Mouse (Mus musculus) megakaryocyte, embryonic 14.5 days (primary cell): ENCODE measurements around the gene 1700013G24Rik. TPM values are rescaled to one million over a fixed set of nuclear protein-coding genes. Genes with fewer than 3 reads are reported as not detected.

Experiments used
- H3K27me3 ChIP-seq: replicated peaks from 2 replicates; pipeline ENCODE3; 2012; ENCODE audit warnings: inconsistent platforms
- H3K36me3 ChIP-seq: replicated peaks from 2 replicates; pipeline ENCODE3; 2012; ENCODE audit warnings: low read length, inconsistent platforms, mixed read lengths
- H3K4me1 ChIP-seq: 2 replicates; pipeline ENCODE4 v1.6.1; 2012; ENCODE audit warnings: inconsistent platforms
- H3K4me3 ChIP-seq: replicated peaks from 2 replicates; pipeline ENCODE3; 2012; ENCODE audit warnings: moderate library complexity, mild to moderate bottlenecking, inconsistent platforms
- H3K9me3 ChIP-seq: 2 replicates; pipeline ENCODE4 v1.6.1; 2012; ENCODE audit warnings: inconsistent platforms
- FLI1 ChIP-seq: IDR thresholded peaks from 2 replicates; pipeline ENCODE4 v1.6.1; 2012; ENCODE audit warnings: low read length, inconsistent platforms, mixed read lengths
- GATA1 ChIP-seq: IDR thresholded peaks from 3 replicates; pipeline ENCODE4 v1.6.1; 2012; ENCODE audit warnings: mixed read lengths, low read length, inconsistent platforms, borderline replicate concordance
- polyA plus RNA-seq: library from polyadenylated mRNA; stranded (reverse); fragments of >175 nt; gene quantifications from 2 replicates; pipeline ENCODE4 v1.2.3, GENCODE M21; 2012; ENCODE audit warnings: low replicate concordance; ENCODE audit not compliant: insufficient read depth

Gene 1700013G24Rik
- polyA plus RNA-seq, 1 experiment, result not detected

DNA sequence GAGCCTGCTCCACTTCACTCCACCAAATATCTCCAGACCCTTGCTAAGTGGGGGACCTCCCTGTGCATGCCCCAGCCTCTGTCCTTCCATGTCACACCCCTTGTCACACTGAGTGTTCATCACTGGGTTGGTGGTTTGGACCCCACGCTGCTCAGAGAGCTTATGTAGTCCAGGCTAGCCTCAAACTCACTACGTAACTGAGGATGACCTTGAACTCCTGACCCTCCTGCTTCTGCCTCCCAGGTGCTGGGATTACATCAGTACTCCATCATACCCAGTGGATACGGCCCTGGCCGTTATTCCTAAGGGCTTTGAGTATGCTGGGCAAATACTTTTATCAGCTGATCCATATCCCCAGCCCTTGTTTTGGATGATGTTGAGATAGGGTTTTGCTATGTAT lies 40.1 kb downstream of the 1700013G24Rik start:
- Histone ChIP-seq H3K4me3 (no peak overlapping the region), H3K4me1 (no peaks in the 10 kb centered on the region), H3K27me3 (peaks cover 61% of the 10 kb centered on the region), H3K36me3 (no peaks in the 10 kb centered on the region), H3K9me3 (no peaks in the 10 kb centered on the region)
- TF ChIP-seq GATA1, result no peak
- TF ChIP-seq FLI1, result no peak

DNA sequence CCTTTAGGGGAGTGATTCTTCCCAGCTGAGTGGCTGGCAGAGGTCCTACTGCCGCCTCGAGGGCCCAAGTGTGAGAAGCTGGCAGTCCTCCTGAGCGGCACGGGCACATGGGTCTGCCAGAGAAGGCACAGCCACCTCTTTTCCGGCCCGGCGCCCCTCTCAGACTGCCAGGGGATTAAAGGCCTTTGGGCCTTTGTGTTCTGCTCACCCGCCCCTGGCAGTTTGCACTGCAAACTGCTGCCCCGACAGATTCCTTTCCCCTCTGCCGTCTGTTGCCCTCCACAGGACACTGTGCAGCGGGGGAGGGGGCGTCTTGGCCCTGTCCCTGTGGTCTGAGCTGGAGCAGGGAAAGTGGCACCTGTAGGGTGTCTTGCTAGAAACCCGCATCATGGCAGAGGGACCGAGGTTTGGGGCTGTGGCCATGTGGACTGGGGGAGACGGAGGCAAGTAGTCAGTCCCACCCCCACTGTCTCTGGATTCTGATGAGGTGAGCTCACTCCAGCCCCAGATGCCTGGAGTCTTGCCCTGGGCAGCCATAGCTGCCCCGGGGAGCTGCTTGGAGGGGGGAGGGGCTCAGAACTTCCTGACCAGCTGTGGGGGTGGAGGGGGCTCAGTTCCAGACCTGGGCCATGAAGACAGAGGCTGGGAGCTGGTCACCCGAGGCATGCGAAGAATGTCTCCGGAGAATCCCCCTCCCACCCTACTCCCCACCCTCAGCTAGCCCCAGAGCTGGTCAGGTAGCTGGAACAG lies 41.8 kb downstream of the 1700013G24Rik start:
- no peak for TF ChIP-seq GATA1
- TF ChIP-seq FLI1, result no peak
- Histone ChIP-seq H3K4me3 (no peak overlapping the region), H3K9me3 (no peaks in the 10 kb centered on the region), H3K4me1 (0 out of 2 replicates have a peak, but pooled peaks cover 4% of the 10 kb centered on the region), H3K36me3 (no peaks in the 10 kb centered on the region), H3K27me3 (peaks cover 58% of the 10 kb centered on the region)

DNA sequence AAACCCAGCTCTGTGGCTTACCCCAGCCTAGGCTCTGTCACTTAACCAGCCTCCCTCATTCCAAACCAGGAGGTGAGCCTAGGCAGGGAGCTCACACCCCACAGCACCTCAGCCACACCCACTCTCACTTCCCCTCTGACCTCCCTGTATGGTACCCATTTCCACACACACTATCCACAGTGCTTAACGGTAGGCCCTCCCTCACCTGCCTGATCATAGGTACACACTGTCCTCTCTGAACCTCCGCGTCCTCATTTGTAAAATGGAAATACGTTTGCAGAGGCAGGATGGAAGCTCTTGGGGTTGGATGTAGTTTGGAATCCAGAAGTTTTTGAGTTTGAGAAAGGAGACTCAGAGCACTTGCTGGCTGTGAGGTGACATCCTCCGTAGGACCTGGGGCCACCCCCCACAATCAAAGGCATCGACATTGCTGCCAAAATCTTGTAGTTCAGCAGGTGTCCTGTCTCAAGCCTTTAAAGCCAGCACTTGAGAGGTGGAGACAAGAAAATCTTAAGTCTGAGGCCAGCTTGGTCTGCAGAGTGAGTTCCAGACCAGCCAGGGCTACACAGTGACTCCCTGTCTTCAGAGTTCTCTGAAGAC lies 42.5 kb downstream of the 1700013G24Rik start:
- Histone ChIP-seq H3K27me3 (peaks cover 59% of the 10 kb centered on the region), H3K4me3 (no peak overlapping the region), H3K36me3 (no peaks in the 10 kb centered on the region), H3K4me1 (0 out of 2 replicates have a peak, but pooled peaks cover 4% of the 10 kb centered on the region), H3K9me3 (no peaks in the 10 kb centered on the region)
- no peak for TF ChIP-seq GATA1

GRCm38 (mm10) chr4:137497367-137497766 lies 44.3 kb downstream of the 1700013G24Rik start:
- Histone ChIP-seq H3K36me3 (no peaks in the 10 kb centered on the region), H3K4me3 (no peak overlapping the region), H3K9me3 (no peaks in the 10 kb centered on the region), H3K4me1 (0 out of 2 replicates have a peak, but pooled peaks cover 4% of the 10 kb centered on the region), H3K27me3 (peaks cover 67% of the 10 kb centered on the region)
- TF ChIP-seq FLI1 (no peak), GATA1 (no peak)

- no peaks in the 10 kb centered on the region for H3K36me3 ChIP-seq
- TF ChIP-seq GATA1, result no peak
- TF ChIP-seq FLI1, result no peak
- H3K4me1 ChIP-seq, result 0 out of 2 replicates have a peak, but pooled peaks cover 4% of the 10 kb centered on the region
- no peaks in the 10 kb centered on the region for H3K9me3 ChIP-seq
- H3K4me3 ChIP-seq, result no peak overlapping the region
- H3K27me3 ChIP-seq, result peaks cover 67% of the 10 kb centered on the region
Measured at GRCm38 (mm10) chr4:137497892-137498722, 45.0 kb downstream of the 1700013G24Rik start.

GRCm38 (mm10) chr4:137498882-137499583 lies 45.9 kb downstream of the 1700013G24Rik start:
- peaks cover 65% of the 10 kb centered on the region for H3K27me3 ChIP-seq
- no peaks in the 10 kb centered on the region for H3K36me3 ChIP-seq
- H3K4me3 ChIP-seq, result no peak overlapping the region
- TF ChIP-seq FLI1, result no peak
- no peak for TF ChIP-seq GATA1
- 0 out of 2 replicates have a peak, but pooled peaks cover 4% of the 10 kb centered on the region for H3K4me1 ChIP-seq
- no peaks in the 10 kb centered on the region for H3K9me3 ChIP-seq

DNA sequence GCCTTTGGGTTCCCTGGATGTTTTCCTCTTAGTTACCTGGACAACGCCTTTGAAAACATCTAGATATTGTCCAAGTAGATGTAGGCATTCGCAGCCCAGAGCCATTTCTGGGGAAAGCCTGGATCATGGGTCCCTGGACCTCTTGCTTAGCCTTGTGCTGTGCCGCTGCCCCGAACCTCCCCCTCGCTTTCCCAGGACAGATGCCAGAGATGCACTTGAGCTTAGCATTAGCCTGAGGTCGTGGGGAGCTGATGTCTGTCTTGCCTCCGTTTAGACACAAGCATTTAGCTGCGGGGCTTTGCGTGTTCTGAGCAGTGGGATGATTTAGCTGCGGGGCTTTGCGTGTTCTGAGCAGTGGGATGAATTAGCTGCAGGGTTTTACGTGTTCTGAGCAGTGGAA lies 47.1 kb downstream of the 1700013G24Rik start:
- Histone ChIP-seq H3K4me1 (0 out of 2 replicates have a peak, but pooled peaks cover 4% of the 10 kb centered on the region), H3K27me3 (peaks cover 61% of the 10 kb centered on the region), H3K9me3 (no peaks in the 10 kb centered on the region), H3K4me3 (no peak overlapping the region), H3K36me3 (no peaks in the 10 kb centered on the region)
- no peak for TF ChIP-seq GATA1
- TF ChIP-seq FLI1, result no peak

- H3K36me3 ChIP-seq, result no peaks in the 10 kb centered on the region
- H3K27me3 ChIP-seq, result peaks cover 63% of the 10 kb centered on the region
- TF ChIP-seq FLI1, result no peak
- no peak overlapping the region for H3K4me3 ChIP-seq
- 0 out of 2 replicates have a peak, but pooled peaks cover 4% of the 10 kb centered on the region for H3K4me1 ChIP-seq
- H3K9me3 ChIP-seq, result no peaks in the 10 kb centered on the region
Measured at GRCm38 (mm10) chr4:137500953-137501352, 47.9 kb downstream of the 1700013G24Rik start.

DNA sequence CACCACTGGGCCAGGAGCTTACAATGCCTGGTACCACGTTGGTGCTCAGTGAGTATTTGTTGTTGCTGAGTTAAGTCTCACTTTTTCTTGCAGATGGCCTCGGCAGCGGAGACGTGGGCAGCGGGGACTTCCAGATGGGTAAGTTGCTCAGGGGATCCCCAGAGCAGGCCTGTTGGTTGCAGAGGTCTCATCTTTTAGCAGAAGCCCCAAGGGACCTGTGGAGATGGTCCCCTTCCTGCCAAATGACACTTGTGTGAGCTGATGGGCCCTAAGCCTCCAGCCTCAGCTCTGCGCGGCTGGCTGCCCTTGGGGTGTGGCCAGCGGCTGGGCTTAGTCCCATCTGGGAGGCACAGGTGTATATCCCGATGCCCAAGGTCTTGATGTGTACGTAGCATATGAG lies 49.1 kb downstream of the 1700013G24Rik start:
- Histone ChIP-seq H3K27me3 (peaks cover 65% of the 10 kb centered on the region), H3K9me3 (no peaks in the 10 kb centered on the region), H3K4me3 (no peak overlapping the region), H3K36me3 (no peaks in the 10 kb centered on the region), H3K4me1 (0 out of 2 replicates have a peak, but pooled peaks cover 4% of the 10 kb centered on the region)
- TF ChIP-seq GATA1 (no peak), FLI1 (no peak)
